Mouse (Mus musculus) large intestine, adult 2 months (tissue): ENCODE results near the gene Abcc10. TPM values are rescaled to one million over a fixed set of nuclear protein-coding genes. Genes with fewer than 3 reads are reported as not detected.

Source experiments
- DNase-seq: peaks from one replicate; pipeline ENCODE4 v3.0.0-alpha.2; 2012; ENCODE audit warnings: low read depth, low spot score
- WGBS: fragments of 180-500 bp; shearing (Covaris S2); methylation state at CpG from one replicate; pipeline ENCODE4 v1.1.7; 2018; 5-methylcytosine and 5-hydroxymethylcytosine counted together
- polyA plus RNA-seq: library from polyadenylated mRNA; depleted of rRNA; stranded (reverse); fragments of >200 nt; gene quantifications from 2 replicates; pipeline ENCODE4 v1.2.3, GENCODE M21; 2012

Abcc10 gene
- polyA plus RNA-seq, 1 experiment, result 13.5 TPM

DNA sequence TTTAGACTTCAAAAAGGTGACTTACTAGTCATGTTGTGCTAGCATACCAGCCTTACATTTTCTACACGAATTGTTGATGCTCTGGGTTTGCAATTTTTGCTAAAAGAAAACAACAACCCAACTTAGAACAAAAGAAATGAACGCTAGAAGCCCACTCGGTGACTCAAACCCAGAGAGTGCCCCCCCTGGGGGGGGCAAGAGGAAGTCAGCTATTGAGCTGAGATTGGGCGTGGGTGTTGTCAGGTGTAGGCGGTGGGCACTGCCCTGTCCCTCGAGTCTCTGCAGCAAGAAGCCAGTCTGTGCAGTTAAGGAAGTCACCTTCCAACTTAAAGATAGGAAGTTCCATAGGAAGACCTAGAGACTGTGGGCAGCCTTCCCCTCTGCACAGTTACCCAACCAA is 31.6 kb downstream of the Abcc10 start:
- WGBS, result 29% methylated on average over 6 of the region's 6 CpGs
- DNase-seq, result no peak

DNA sequence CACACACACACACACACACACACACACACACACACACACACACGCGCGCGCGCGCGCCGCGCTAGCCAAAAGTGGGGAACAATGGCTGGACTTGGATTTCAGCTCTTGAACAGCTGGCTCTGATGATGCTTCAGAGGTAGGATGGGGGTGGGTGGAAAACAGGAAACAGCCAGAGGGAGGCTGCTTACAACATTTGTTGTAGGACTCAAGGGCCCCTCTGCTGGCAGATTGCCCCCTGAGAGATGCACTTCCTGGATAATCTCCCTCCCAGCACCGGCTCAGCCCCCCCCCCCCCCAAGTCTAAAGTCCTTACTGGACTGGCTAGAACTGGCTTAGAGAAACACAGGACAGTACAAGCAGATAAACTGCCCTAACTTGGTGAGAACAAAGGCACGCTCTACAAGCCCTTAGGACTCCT is 40.5 kb downstream of the Abcc10 start:
- DNase-seq, result no peak
- 51% methylated on average over 11 of the region's 11 CpGs for WGBS

DNA sequence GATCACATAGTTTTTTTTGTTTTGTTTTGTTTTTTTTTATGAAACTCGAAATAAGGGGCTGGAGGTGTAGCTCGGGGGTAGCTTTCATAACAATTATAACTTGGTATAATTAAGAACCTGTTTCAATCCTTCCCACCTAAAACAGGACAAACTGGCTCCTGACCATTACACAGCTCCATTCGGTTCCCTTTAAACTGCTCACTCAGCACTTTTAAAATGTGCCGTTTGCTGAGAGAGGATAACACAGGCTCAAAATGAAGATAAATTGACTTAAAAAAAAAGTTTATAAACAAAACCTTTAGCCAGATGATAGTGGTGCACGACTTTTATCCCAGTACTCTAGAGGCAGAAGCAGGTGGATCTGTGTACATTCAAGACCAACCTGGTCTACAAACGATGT is 42.7 kb downstream of the Abcc10 start:
- DNase-seq, result no peak
- WGBS, result 42% methylated on average over 6 of the region's 6 CpGs

DNA sequence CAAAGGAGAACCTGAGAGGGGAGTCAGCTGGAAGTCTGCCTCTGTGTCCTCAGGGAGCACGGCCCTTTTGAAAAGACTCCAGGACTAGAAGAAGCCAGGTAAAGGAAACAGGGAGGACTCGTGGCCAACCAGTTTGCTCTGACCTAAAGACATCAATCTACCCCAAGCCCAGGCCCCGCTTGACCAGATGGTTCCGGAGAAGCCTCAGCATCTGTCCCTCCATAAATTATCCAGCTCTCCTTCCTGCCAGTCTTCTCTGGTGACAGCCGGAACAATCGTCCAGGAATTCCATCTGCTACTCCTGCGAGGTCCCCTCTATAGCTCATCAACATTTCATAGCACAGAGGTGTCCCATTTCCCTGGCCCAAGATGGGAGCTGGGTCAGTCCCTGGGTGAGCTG is 43.5 kb downstream of the Abcc10 start:
- DNase-seq, result no peak
- WGBS, result 73% methylated on average over 7 of the region's 7 CpGs

DNA sequence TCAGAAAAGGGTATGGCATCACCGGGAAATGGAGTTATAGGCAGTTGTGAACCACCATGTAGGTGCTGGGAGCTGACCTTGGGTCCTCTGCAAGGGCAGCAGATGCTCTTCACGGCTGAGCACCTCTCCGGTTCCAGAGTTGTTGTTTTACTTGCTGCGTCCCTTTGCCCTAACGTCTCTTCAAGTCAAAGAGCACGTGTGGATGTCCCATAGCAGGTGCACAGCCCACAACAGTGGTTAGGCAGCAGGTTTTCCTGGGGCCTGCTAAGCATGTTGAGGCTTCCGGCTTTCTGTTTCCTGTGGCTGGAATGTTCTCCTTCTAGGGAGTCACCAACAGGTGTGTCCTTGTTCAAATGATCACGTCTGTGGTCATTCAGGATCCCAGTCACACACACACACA is 44.2 kb downstream of the Abcc10 start:
- WGBS, result 80% methylated on average over 8 of the region's 8 CpGs
- DNase-seq, result no peak

DNA sequence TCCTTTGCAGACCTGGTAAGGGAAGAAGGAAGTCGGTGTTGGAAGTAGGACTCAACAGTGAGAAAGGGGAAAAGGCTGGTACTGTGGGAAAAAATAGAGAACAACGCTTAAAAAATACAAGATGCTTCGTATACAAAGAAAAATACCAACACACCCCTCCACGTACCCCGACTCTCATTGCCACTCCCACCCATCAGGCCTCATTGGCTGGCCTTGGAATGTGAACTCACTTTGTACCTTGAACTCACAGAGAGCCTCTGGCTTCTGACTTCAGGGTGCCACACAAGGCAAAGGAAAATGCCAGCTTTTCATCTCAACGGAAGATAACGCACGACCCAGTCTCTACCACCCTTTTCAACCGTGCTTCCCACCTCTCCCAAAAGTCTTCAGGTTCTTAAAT is 45.0 kb downstream of the Abcc10 start:
- no peak for DNase-seq
- 25% methylated on average over 9 of the region's 9 CpGs for WGBS

GRCm38 (mm10) chr17:46282483-46283123 is 45.5 kb downstream of the Abcc10 start, which contains the start of gene Tjap1:
Tjap1 (minus strand) TSS chr17:46283026.
- WGBS, result under 1% methylated on average over 36 of the region's 37 CpGs
- DNase-seq, result peak; percentile 61

GRCm38 (mm10) chr17:46278011-46278765 is 50.0 kb downstream of the Abcc10 start:
- 84% methylated on average over 12 of the region's 12 CpGs for WGBS
- DNase-seq, result no peak

DNA sequence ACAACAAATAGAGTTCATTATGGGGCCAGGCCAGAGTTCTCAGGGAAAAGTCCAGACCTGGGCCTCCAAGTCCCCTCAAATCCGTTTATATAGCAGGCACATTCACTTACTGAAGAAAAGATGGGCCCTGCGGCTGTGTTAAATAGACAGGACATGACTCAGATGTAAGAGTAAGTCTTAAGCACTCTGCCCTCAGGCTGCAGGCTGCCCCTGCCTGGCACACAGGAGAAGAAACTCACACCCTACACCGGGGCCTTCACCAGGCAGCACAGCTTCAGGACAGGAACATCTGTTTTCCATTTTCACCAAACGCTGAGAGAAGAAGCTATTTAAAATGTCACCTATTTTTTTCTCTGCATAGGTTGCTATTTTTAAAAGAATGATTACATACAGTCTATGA is 50.6 kb downstream of the Abcc10 start:
- WGBS, result 76% methylated on average over 4 of the region's 4 CpGs
- DNase-seq, result no peak

DNA sequence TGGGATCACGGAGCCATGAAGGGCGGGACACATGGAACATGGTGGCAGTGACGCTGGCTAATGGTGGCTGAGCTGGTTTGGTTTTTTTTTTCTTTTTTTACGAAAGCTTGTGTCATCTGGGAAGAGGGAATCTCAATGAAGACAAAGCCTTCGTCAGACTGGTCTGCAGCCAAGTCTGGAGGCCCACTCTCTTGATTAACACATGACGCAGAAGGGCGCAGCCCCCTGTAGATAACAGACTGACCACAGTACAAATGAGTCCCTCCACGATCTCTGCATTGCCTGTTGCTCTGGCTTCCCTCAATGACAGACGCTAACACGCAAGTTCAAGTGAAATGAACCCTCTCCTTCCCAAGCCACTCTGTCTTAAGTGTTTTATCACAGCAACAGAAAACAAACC is 52.6 kb downstream of the Abcc10 start:
- DNase-seq, result no peak
- 94% methylated on average over 10 of the region's 10 CpGs for WGBS

- WGBS, result 93% methylated on average over 6 of the region's 6 CpGs
- no peak for DNase-seq
Observed at GRCm38 (mm10) chr17:46275034-46275433, 53.1 kb downstream of the Abcc10 start.

DNA sequence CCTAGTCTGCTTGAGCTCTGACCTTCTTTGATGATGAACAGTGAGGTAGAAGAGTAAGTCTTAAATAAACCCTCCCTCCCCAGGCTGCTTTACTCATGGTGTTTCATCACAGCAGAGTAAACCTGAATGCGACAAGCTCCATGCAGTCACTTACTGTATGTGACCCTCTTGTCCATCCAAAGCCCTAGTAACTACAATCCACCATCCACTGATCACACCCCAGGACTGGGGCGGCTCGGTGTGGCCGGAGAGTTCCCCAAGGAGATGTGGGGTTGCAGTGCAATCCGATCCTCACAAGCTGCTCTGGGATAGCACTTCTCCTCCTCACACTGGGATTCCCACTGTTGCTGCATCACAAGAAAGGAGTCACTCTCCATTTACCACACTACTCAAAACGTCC is 53.7 kb downstream of the Abcc10 start:
- no peak for DNase-seq
- WGBS, result 86% methylated on average over 6 of the region's 6 CpGs

GRCm38 (mm10) chr17:46273803-46274236 is 54.3 kb downstream of the Abcc10 start:
- 76% methylated on average over 1 of the region's 1 CpGs for WGBS
- no peak for DNase-seq

GRCm38 (mm10) chr17:46272675-46273074 is 55.5 kb downstream of the Abcc10 start:
- 88% methylated on average over 5 of the region's 5 CpGs for WGBS
- no peak for DNase-seq

DNA sequence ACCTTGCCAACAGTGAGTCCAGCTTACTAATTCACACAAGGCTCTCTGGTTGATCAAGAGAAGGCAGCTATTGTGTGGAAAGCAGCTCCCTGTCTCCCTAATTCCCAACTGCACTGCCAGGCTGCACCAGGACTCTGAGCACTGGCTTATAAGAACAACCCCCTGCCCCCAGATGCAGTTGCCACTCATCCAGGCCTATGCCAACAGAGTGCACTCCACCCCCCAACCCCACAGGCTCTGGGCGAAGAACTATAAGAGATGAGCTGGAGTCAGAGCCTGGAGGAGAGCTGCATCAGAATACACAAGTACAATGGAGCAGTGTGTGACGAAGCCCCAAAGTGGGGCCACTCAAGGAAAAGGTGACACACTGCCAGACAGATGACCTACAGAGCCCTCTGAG is 56.1 kb downstream of the Abcc10 start:
- no peak for DNase-seq
- WGBS, result 94% methylated on average over 2 of the region's 2 CpGs

GRCm38 (mm10) chr17:46269771-46270534 is 58.2 kb downstream of the Abcc10 start:
- no peak for DNase-seq
- WGBS, result 28% methylated on average over 19 of the region's 19 CpGs

DNA sequence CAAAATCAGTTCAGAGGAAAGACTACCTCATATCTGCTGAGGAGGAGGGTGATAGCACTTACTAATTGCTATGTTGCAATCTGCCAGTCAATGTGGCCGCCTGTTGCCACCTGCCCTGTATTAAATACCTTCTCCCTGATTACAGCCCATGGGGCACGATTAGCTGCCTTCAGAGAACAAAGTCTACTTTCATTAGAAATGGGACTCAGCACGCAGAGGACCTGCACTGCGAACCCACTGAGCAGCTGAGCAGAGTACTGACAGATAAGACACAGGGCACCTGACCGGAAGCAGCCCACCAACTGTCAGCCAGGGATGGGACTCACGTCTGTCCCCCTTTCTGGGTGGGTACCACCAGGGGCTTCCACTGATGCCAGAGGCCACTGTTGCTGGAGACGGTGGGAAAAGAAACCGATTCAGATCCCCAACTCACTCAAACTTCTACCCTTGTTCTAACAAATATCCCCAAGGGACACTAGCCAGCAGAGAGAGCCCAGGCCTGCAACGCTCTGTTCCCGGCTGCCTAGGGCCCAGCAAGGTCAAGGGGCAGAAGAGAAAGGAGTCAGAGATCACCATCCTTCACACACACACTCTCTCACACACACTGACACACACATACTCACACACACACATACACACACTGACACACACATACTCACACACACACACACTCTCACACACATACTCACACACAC is 60.0 kb downstream of the Abcc10 start:
- DNase-seq, result no peak
- 78% methylated on average over 10 of the region's 10 CpGs for WGBS

- WGBS, result 85% methylated on average over 7 of the region's 7 CpGs
Observed at GRCm38 (mm10) chr17:46267511-46267910, 60.6 kb downstream of the Abcc10 start.

GRCm38 (mm10) chr17:46266986-46267385 is 61.2 kb downstream of the Abcc10 start:
- 82% methylated on average over 6 of the region's 6 CpGs for WGBS
- no peak for DNase-seq

More at GRCm38 (mm10) chr17:46267511-46267910, 60.6 kb downstream of the Abcc10 start:
- DNase-seq, result no peak
